Mouse (Mus musculus) heart, postnatal 14 days (tissue): Measurements from ENCODE around the gene 4930524B15Rik. TPM values are rescaled to one million over a fixed set of nuclear protein-coding genes. Genes with fewer than 3 reads are reported as not detected.

Experiments
- DNase-seq, 2 experiments: peaks; one replicate each; pipeline ENCODE4 v3.0.0; 2021 to 2022
- intact Hi-C: fragments of 180-260 bp; cut with DNase I; formaldehyde crosslinking; loops from one replicate; pipeline ENCODE4 v1.15.1; 2025
- total RNA-seq, 2 experiments: library from RNA; stranded (reverse); gene quantifications; 2 replicates each; pipeline ENCODE4 v1.2.3; 2021

4930524B15Rik gene
- total RNA-seq, 2 experiments from 2014 or later: not detected

- intact Hi-C loops: no loop called here
- no peak for DNase-seq
Observed at GRCm38 (mm10) chr11:32027474-32028342, 62.3 kb downstream of the 4930524B15Rik start.

- DNase-seq: no peak
- intact Hi-C loops: no loop called here
Observed at GRCm38 (mm10) chr11:32028605-32029004, 63.2 kb downstream of the 4930524B15Rik start.

Other genes starting within 250 kb of the 4930524B15Rik start
- 10 to 100 TPM; 82.8 to 94.9 TPM for gene Cpeb4, start 93.4 kb upstream of the 4930524B15Rik start, total RNA-seq
- gene Nsg2, start 34.9 kb downstream of the 4930524B15Rik start, total RNA-seq: 1 to 10 TPM; 1.2 to 8.5 TPM
- gene Il9r, start 234.7 kb downstream of the 4930524B15Rik start, total RNA-seq: under 1 TPM in 1 of 2 experiments, not detected in 1; 0.61 TPM
- gene Snrnp25, start 239.8 kb downstream of the 4930524B15Rik start, total RNA-seq: 10 to 100 TPM; 11.4 to 11.5 TPM